Mouse (Mus musculus) CD4-positive, CD25-positive, alpha-beta regulatory T cell, adult 4 months (primary cell): ENCODE data around the gene Pik3r3. TPM values are rescaled to one million over a fixed set of nuclear protein-coding genes. Genes with fewer than 3 reads are reported as not detected.
"Not testable (repeated sequence)": the region's sequence is repeated elsewhere in the genome, so short reads cannot be mapped to it uniquely, and the experiment has no call there.

Experiments used
- ATAC-seq: one replicate; pipeline ENCODE4 v1.8.0; 2017
- polyA plus RNA-seq, 2 experiments: library from polyadenylated mRNA; unstranded; fragments of 100-300 nt; shearing (Covaris generic); gene quantifications; one replicate each; pipeline ENCODE4 v1.2.1; 2017

Gene Pik3r3
- 1 to 10 TPM; 3.8 to 5.1 TPM for polyA plus RNA-seq

GRCm38 (mm10) chr4:116221140-116221851 lies at the start of gene Pik3r3:
TSS of gene Pik3r3 (plus strand) at chr4:116221618.
- peak; percentile 94 for ATAC-seq

GRCm38 (mm10) chr4:116173072-116173471 lies 48.3 kb upstream of the Pik3r3 start, which contains the start of the genes 1700042G07Rik and Gm49337:
TSS of gene 1700042G07Rik (plus strand) at chr4:116173372.
TSS of gene Gm49337 (plus strand) at chr4:116173384.
- ATAC-seq, result no peak

- no peak for ATAC-seq
Measured at GRCm38 (mm10) chr4:116173752-116174151, 47.7 kb upstream of the Pik3r3 start.

- no peak for ATAC-seq
Measured at GRCm38 (mm10) chr4:116174466-116175116, 46.8 kb upstream of the Pik3r3 start.

- no peak for ATAC-seq
Measured at GRCm38 (mm10) chr4:116175136-116175535, 46.3 kb upstream of the Pik3r3 start.

GRCm38 (mm10) chr4:116175711-116176542 lies 45.5 kb upstream of the Pik3r3 start:
- ATAC-seq, result no peak

- ATAC-seq, result peak; percentile 20
Measured at GRCm38 (mm10) chr4:116176543-116176988, 44.9 kb upstream of the Pik3r3 start.

- ATAC-seq, result no peak
Measured at GRCm38 (mm10) chr4:116177140-116177539, 44.3 kb upstream of the Pik3r3 start.

- ATAC-seq, result no peak
Measured at GRCm38 (mm10) chr4:116182079-116182478, 39.3 kb upstream of the Pik3r3 start.

GRCm38 (mm10) chr4:116182745-116183144 lies 38.7 kb upstream of the Pik3r3 start:
- ATAC-seq, result no peak

GRCm38 (mm10) chr4:116185083-116185482 lies 36.3 kb upstream of the Pik3r3 start:
- ATAC-seq, result no peak

GRCm38 (mm10) chr4:116192286-116192835 lies 29.1 kb upstream of the Pik3r3 start:
- ATAC-seq, result no peak

- no peak for ATAC-seq
Measured at GRCm38 (mm10) chr4:116193583-116194383, 27.6 kb upstream of the Pik3r3 start.

GRCm38 (mm10) chr4:116198422-116198821 lies 23.0 kb upstream of the Pik3r3 start:
- ATAC-seq, result no peak

GRCm38 (mm10) chr4:116204422-116204821 lies 17.0 kb upstream of the Pik3r3 start:
- ATAC-seq, result no peak

- no peak for ATAC-seq
Measured at GRCm38 (mm10) chr4:116206531-116206930, 14.9 kb upstream of the Pik3r3 start.

- ATAC-seq, result no peak
Measured at GRCm38 (mm10) chr4:116208891-116209290, 12.5 kb upstream of the Pik3r3 start.

- no peak for ATAC-seq
Measured at GRCm38 (mm10) chr4:116215895-116216605, 5.4 kb upstream of the Pik3r3 start.

GRCm38 (mm10) chr4:116217046-116217445 lies 4.4 kb upstream of the Pik3r3 start:
- ATAC-seq, result no peak

- ATAC-seq, result not testable (repeated sequence)
Measured at GRCm38 (mm10) chr4:116217661-116218060, 3.8 kb upstream of the Pik3r3 start.

GRCm38 (mm10) chr4:116219056-116219455 lies 2.4 kb upstream of the Pik3r3 start:
- no peak for ATAC-seq
